Mouse (Mus musculus) ES-E14 (cell line): ENCODE data around the gene Gm10277. TPM values are rescaled to one million over a fixed set of nuclear protein-coding genes. Genes with fewer than 3 reads are reported as not detected.

ENCODE experiments used
- DNase-seq: peaks from one replicate; pipeline ENCODE4 v3.0.0-alpha.2; 2013; ENCODE audit warnings: low read depth, low spot score
- H3K27ac ChIP-seq: 2 replicates; pipeline ENCODE4 v1.5.1; 2012; ENCODE audit warnings: low read depth, mild to moderate bottlenecking, low read length, moderate library complexity, mixed read lengths; ENCODE audit not compliant: poor library complexity, insufficient read depth, severe bottlenecking
- H3K36me3 ChIP-seq: 2 replicates; pipeline ENCODE4 v1.6.1; 2012; ENCODE audit warnings: mild to moderate bottlenecking, low read length, moderate library complexity, mixed read lengths; ENCODE audit not compliant: control insufficient read depth, poor library complexity, insufficient read depth, severe bottlenecking
- H3K4me1 ChIP-seq, 2 experiments: fragments of 150-350 bp in 1 of 2; sonication (generic) in 1 of 2; 2 replicates each; pipeline ENCODE4 v1.6.1; 2012; ENCODE audit warnings: low read length in 2 of 2, mild to moderate bottlenecking in 1 of 2, mixed read lengths in 1 of 2; ENCODE audit not compliant: control insufficient read depth in 2 of 2, insufficient read depth in 2 of 2, poor library complexity in 1 of 2
- H3K4me3 ChIP-seq, 2 experiments: fragments of 150-350 bp in 1 of 2; sonication (generic) in 1 of 2; 2 replicates each; pipeline ENCODE4 v1.5.1; 2012; ENCODE audit warnings: low read length in 2 of 2, low read depth in 1 of 2, mild to moderate bottlenecking in 1 of 2, mixed read lengths in 1 of 2; ENCODE audit not compliant: insufficient read depth in 1 of 2, poor library complexity in 1 of 2, severe bottlenecking in 1 of 2
- H3K9ac ChIP-seq: 2 replicates; pipeline ENCODE4 v1.6.1; 2012; ENCODE audit warnings: low read depth, mild to moderate bottlenecking, low read length, mixed read lengths; ENCODE audit not compliant: poor library complexity, insufficient read depth, severe bottlenecking
- H3K9me3 ChIP-seq: fragments of 150-350 bp; sonication (generic); 2 replicates; pipeline ENCODE4 v1.6.1; 2012; ENCODE audit warnings: low read depth, mild to moderate bottlenecking, low read length; ENCODE audit not compliant: control insufficient read depth, insufficient read depth
- CHD2 ChIP-seq: IDR thresholded peaks from 2 replicates; pipeline ENCODE4 v1.6.1; 2014; ENCODE audit warnings: mild to moderate bottlenecking, low read depth, low read length, inconsistent platforms
- HCFC1 ChIP-seq: IDR thresholded peaks from 2 replicates; pipeline ENCODE4 v1.6.1; 2012; ENCODE audit warnings: low read length, inconsistent platforms, borderline replicate concordance; ENCODE audit not compliant: insufficient read depth
- MAFK ChIP-seq: IDR thresholded peaks from 2 replicates; pipeline ENCODE4 v1.6.1; 2014; ENCODE audit warnings: mild to moderate bottlenecking, low read depth, low read length, inconsistent platforms; ENCODE audit not compliant: insufficient read depth
- ZC3H11A ChIP-seq: IDR thresholded peaks from 2 replicates; pipeline ENCODE4 v1.6.1; 2012; ENCODE audit warnings: low read depth, mild to moderate bottlenecking, inconsistent platforms, low read length, borderline replicate concordance
- ZNF384 ChIP-seq: IDR thresholded peaks from 2 replicates; pipeline ENCODE4 v1.6.1; 2012; ENCODE audit warnings: low read depth, low read length, inconsistent platforms
- in situ Hi-C, 2 experiments: fragments of 600-800 bp; cut with MboI; formaldehyde crosslinking; loops; one replicate each; pipeline ENCODE4 v1.15.1; 2025; ENCODE audit warnings: low sequenced_read_pairs in 2 of 2, inconsistent platforms in 1 of 2; ENCODE audit not compliant: unreplicated experiment in 2 of 2
- total RNA-seq: library from RNA; depleted of rRNA; stranded (reverse); fragments of 300-350 nt; gene quantifications from 2 replicates; pipeline ENCODE4 v1.2.3, GENCODE M21; 2012

The Gm10277 gene
- total RNA-seq, 1 experiment: 0.18 TPM

DNA sequence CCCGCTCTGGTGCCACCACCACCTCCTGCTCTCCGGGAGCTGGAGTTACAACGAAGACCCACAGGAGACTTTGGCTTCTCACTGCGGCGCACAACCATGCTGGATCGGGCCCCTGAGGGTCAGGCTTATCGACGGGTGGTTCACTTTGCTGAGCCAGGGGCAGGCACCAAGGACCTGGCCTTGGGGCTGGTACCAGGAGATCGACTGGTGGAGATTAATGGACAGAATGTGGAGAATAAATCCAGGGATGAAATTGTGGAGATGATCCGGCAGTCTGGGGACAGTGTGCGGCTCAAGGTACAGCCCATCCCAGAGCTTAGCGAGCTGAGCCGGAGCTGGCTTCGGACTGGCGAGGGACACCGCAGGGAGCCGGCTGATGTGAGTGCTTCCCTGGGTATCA is 9.6 kb downstream of the Gm10277 start:
- H3K9ac ChIP-seq: no peak overlapping the region
- no peak for TF ChIP-seq ZNF384
- no peak for TF ChIP-seq CHD2
- no peak for TF ChIP-seq ZC3H11A
- TF ChIP-seq HCFC1: no peak
- no peak for TF ChIP-seq MAFK
- no peaks in the 10 kb centered on the region for H3K9me3 ChIP-seq
- H3K36me3 ChIP-seq: peaks cover 11% of the 10 kb centered on the region
- peaks cover 2 to 12% of the 10 kb centered on the region in 2 experiments; a peak in 3 of 4 replicates for H3K4me1 ChIP-seq
- no peak overlapping the region for H3K27ac ChIP-seq
- no peak for DNase-seq
- in situ Hi-C loops: no loop called here
- H3K4me3 ChIP-seq: no peak overlapping the region

- no peak overlapping the region for H3K27ac ChIP-seq
- H3K36me3 ChIP-seq: peaks cover 11% of the 10 kb centered on the region
- TF ChIP-seq HCFC1 (no peak), CHD2 (no peak), ZNF384 (no peak)
- H3K9ac ChIP-seq: no peak overlapping the region
- no peaks in the 10 kb centered on the region for H3K9me3 ChIP-seq
- in situ Hi-C loops: no loop called here
- no peak for DNase-seq
- peaks cover 2 to 11% of the 10 kb centered on the region in 2 experiments; a peak in 3 of 4 replicates for H3K4me1 ChIP-seq
- no peak overlapping the region for H3K4me3 ChIP-seq
Measured at GRCm38 (mm10) chr11:77777436-77777835, 10.1 kb downstream of the Gm10277 start.

DNA sequence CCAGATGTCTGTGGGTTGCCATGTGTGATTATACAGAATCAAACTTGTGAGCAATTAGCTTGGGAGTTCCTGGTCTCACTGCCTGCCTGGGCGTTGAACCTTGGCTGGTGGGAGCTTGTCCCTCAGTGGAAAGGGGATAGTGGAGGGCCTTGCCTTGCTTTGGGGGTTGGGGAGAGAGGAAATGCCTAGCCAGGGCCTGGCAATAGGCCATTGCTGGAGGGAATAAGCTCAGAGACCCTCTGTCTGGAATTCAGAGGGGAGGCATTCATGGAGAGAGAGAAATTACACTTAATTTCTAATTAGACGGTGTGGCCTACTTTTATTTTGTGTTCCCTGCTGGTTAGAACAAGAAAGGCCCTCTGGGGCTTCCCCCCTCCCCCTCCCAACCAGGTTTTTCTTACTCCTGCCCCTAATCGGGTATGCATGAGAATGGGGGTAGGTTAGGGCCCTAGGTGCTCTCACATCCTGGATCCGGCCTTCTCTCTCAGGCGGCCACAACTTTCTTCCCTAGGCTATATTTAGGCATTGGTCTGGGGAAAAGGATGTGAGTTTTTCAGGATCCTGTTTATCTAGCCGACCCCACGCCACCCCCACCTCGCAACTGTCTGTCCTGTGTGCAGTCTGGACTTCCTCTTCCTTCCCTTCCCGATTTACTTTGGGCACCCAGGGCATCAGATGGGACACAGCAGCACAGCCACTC is 11.7 kb downstream of the Gm10277 start:
- Histone ChIP-seq H3K36me3 (peaks cover 11% of the 10 kb centered on the region), H3K4me3 (no peak overlapping the region), H3K9ac (0 out of 2 replicates have a peak overlapping the region, but pooled peaks have one; percentile 8), H3K4me1 (peaks cover 2 to 11% of the 10 kb centered on the region in 2 experiments; a peak in 3 of 4 replicates), H3K27ac (peak overlapping the region; percentile 42; the same call in 1 of the 2 replicates), H3K9me3 (no peaks in the 10 kb centered on the region)
- TF ChIP-seq ZC3H11A: no peak
- TF ChIP-seq MAFK: no peak
- TF ChIP-seq ZNF384: no peak
- no peak for TF ChIP-seq HCFC1
- no peak for TF ChIP-seq CHD2
- in situ Hi-C loops: no loop called here
- no peak for DNase-seq

- in situ Hi-C loops: no loop called here
- no peak overlapping the region for H3K4me3 ChIP-seq
- peaks cover 4 to 14% of the 10 kb centered on the region in 2 experiments; a peak in 3 of 4 replicates for H3K4me1 ChIP-seq
- no peak overlapping the region for H3K9ac ChIP-seq
- no peak for DNase-seq
- TF ChIP-seq CHD2 (no peak), HCFC1 (no peak), ZC3H11A (no peak), ZNF384 (no peak), MAFK (no peak)
- no peaks in the 10 kb centered on the region for H3K36me3 ChIP-seq
- H3K27ac ChIP-seq: no peak overlapping the region
- H3K9me3 ChIP-seq: no peaks in the 10 kb centered on the region
Measured at GRCm38 (mm10) chr11:77771879-77772713, 15.5 kb downstream of the Gm10277 start.
